Mouse (Mus musculus): ENCODE measurements at regions not wholly inside any gene's neighbourhood (a gene's known extent, or its start where the extent isn't known, plus 50 kb on each side); places are given as distances from the start of the nearest gene placed in this dataset.

GRCm38 (mm10) chr8:35278946-35279345, 486.6 kb upstream of the Gm19410 start:
- TF ChIP-seq CTCF (IDR thresholded peaks at IDR 0.05; ENCODE audit: borderline replicate concordance, insufficient read depth, low read length) (no peak), POLR2A (IDR thresholded peaks at IDR 0.05; ENCODE audit: low read depth, low read length) (no peak)
